Mouse (Mus musculus) cortical plate, adult 2 months (tissue): ENCODE data around the gene Lipc.

Source experiments
- CTCF ChIP-seq: fragments of 200-500 bp; IDR thresholded peaks from 2 replicates; pipeline ENCODE4 v1.5.1; 2011; ENCODE audit warnings: mild to moderate bottlenecking, control low read depth, low read length; ENCODE audit not compliant: insufficient read depth; ENCODE audit errors: extremely low read depth
- POLR2A ChIP-seq: fragments of 200-500 bp; IDR thresholded peaks from 2 replicates; pipeline ENCODE4 v1.6.1; 2011; ENCODE audit warnings: mild to moderate bottlenecking, low read length, control low read depth; ENCODE audit not compliant: insufficient read depth; ENCODE audit errors: extremely low read depth

DNA sequence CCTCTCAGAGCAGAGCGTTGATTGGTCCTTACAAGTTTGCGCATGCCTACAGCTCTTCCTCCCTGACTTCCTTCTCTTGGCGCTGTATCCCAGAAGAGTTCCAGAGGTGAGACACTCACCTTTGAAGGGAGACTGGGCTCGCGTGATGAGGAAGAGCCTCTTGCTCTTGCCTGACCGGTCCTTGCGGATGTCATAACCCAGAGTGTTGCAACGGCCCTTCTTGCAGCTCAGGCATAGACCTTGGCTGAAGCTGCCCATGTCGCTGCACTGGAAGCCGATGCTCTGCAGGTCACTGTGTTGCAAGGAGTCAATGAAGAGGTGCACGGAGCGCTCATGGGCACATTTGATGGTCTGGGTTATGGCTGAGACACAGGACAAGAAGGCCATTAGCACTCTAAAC is 139.5 kb downstream of the Lipc start:
- no peak for TF ChIP-seq CTCF
- TF ChIP-seq POLR2A, result no peak
